Mouse (Mus musculus): Measurements from ENCODE around the gene Btg1. TPM values are rescaled to one million over a fixed set of nuclear protein-coding genes. Genes with fewer than 3 reads are reported as not detected.

Gene Btg1
- polyA plus RNA-seq, 1 experiment: 42.9 TPM

DNA sequence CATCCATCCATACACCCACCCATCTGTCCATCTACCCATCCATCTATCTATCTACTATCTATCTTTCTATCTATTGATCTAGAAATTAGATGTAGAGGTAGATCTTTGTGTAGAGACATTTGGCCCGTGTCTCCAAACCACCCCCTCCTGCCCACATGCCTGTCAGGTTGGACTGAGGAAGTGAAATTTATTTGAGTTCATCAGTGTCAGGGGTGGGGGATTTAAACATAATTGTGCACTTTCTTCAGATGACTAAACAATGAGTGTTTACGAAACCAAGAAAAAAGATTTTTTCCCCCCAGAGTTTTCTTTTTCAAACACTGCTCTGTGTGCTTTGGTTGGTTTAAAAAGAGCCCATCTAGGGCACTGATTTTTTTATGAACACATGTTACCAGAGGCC is 10.9 kb upstream of the Btg1 start:
- WGBS: 77% methylated on average over 2 of the region's 2 CpGs
- no peak for DNase-seq
- Histone ChIP-seq H3K4me3 (replicated peaks; ENCODE audit: extremely low read depth, low read depth, low read length) (no peak overlapping the region), H3K4me1 (ENCODE audit: control insufficient read depth, insufficient read depth, low read length) (no peaks in the 10 kb centered on the region)
- TF ChIP-seq POLR2A (IDR thresholded peaks at IDR 0.05; ENCODE audit: borderline replicate concordance, extremely low read depth, low read depth, low read length) (no peak), CTCF (IDR thresholded peaks at IDR 0.05; ENCODE audit: insufficient read depth, low read length) (no peak)

DNA sequence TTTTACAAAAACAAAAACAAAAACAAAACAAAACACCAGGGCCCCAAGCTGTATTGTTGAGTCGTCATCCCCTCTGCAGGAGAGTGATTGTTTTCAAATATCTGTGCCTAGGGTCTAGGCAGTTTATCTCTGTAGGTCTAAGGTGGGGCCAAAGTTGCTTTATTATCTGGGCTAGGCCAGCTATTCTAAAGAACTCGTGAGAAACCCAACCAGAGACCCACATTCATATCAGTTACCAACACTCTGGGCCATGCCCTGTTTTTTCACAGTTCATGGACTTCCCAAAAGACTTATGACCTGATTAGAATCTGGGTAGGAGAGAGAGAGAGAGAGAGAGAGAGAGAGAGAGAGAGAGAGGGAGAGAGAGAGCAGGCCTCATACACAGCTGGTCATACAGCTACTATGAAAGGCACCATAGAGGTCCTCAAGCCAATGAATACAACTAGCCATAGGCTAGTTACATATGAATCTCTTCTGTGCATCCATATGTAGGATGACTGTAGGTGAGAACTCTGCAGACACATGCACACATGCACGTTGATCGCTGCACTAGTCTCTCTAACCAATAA is 9.1 kb upstream of the Btg1 start:
- Histone ChIP-seq H3K4me3 (replicated peaks; ENCODE audit: extremely low read depth, low read depth, low read length) (no peak overlapping the region), H3K4me1 (ENCODE audit: control insufficient read depth, insufficient read depth, low read length) (no peaks in the 10 kb centered on the region)
- no peak for DNase-seq
- 89% methylated on average over 4 of the region's 4 CpGs for WGBS
- no peak for TF ChIP-seq POLR2A (IDR thresholded peaks at IDR 0.05; ENCODE audit: borderline replicate concordance, extremely low read depth, low read depth, low read length)
- TF ChIP-seq CTCF (IDR thresholded peaks at IDR 0.05; ENCODE audit: insufficient read depth, low read length): no peak

DNA sequence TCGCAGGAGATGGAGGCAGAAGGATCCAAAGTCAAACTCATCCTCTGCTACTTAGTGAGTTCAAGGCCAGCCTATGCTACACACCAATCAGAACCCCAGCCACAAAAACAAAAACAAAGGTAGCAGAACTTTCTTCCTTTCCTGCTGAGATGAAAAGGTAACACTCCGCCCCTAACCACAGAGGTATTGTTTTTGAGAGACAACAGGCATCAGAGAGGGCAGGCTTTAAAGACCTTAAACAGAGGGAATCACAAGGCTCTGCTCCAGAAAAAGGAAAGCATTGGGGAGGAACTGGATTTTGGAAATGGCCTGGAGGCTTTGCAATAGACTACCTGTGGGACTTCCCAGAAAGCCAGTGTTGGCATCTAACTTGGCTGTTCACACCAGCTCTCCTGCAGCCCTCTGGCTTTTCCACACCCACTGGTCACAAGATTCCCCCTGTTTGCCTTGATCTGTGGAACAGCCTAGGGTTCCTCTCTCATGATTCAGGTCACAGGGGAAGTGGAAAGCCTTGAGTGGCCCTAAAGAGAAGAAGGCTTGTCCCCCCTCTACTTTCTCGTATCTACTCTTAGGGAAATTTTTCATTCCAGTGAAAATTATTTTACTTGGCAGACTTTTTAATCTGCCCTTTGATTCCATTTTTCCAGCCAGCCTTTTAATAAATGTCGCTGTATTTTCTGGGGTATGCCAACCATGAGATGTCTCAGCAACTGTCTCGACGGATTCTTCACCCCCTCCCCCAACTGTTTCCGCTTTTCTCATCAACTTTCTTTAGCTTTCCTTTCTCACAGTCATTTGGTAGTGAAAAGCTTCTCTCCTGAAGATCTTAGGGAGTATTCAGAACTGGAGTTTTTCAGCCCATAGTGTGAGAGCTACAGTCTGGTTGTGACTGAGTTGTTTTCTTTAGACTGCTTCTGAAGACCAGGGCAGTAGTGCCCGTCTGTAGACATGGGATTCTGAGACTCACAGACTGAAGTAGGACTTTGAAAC is 7.2 kb upstream of the Btg1 start:
- 78% methylated on average over 8 of the region's 8 CpGs for WGBS
- Histone ChIP-seq H3K4me3 (replicated peaks; ENCODE audit: extremely low read depth, low read depth, low read length) (no peak overlapping the region), H3K4me1 (ENCODE audit: control insufficient read depth, insufficient read depth, low read length) (no peaks in the 10 kb centered on the region)
- TF ChIP-seq CTCF (IDR thresholded peaks at IDR 0.05; ENCODE audit: insufficient read depth, low read length) (no peak), POLR2A (IDR thresholded peaks at IDR 0.05; ENCODE audit: borderline replicate concordance, extremely low read depth, low read depth, low read length) (no peak)
- no peak for DNase-seq

DNA sequence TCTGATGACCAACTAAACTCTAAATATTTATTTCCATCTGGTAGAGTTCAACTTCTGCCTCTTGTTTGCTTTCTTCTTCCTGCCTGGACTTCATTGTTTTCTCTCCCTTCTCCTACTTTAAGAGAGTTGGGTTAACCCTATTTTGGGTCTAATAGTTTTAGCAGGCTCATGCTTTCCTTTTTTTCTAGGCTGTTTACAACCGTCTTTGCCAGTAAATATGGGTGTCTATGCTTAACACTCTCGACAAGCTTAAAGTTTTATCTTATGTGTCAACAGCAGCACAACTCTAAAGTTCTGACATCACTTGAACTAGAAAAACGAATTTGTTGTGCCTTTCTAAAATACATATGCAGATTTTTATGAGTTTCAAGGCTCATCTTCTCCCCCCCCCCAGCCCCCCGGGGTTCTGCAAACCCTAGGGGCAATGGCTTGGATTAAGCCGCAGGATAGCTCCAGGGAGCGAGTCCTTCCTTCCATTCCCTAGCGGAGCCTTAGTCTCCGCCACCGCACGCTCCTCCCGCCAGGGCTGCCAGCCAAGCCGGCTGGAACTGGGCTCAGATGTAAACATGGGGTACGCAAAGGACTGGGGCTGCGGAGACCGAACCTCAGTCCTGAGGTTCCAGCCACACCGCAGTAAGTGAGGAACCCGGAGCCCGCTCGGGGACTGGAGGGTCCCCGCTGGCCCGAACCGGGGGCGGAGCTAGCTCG is 651 bp upstream of the Btg1 start:
- under 1% methylated on average over 24 of the region's 24 CpGs for WGBS
- peak overlapping the region; percentile 90 for H3K4me3 ChIP-seq (replicated peaks; ENCODE audit: extremely low read depth, low read depth, low read length)
- no peak for DNase-seq
- H3K4me1 ChIP-seq (ENCODE audit: control insufficient read depth, insufficient read depth, low read length): peaks cover 2% of the 10 kb centered on the region; the same call in 1 of the 2 replicates
- TF ChIP-seq POLR2A (IDR thresholded peaks at IDR 0.05; ENCODE audit: borderline replicate concordance, extremely low read depth, low read depth, low read length) (peak; percentile 78; the same call in 1 of the 2 replicates), CTCF (IDR thresholded peaks at IDR 0.05; ENCODE audit: insufficient read depth, low read length) (no peak)

DNA sequence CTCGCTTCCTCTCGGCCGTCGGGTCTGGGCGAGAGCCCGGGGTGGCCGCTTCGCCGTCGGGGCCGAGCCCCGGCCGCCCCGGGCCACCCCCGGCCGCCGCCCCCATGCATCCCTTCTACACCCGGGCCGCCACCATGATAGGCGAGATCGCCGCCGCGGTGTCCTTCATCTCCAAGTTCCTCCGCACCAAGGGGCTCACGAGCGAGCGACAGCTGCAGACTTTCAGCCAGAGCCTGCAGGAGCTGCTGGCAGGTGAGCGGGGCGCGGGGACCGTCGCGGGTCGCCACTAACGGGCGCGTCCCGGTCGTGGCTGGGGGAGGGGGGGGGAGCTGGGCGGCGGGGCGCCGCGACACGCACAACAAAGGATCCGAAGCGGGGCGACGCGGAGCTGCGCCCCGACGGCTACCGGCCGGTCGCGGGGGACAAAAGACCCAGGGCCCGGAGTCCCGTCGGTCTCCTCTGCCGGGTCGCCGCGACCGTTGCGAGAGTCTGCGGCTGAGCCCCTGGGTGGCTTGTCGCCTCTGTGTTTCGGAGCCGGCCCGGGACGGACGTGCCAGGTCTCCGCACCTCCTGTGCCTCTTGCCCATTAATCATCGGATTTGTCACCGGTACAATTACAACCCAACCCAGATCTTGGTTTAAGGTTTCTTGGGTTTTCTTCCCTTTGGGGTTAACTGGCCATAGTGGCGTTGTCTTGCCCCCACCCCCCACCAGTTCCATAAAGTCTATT is 580 bp downstream of the Btg1 start:
- under 1% methylated on average over 77 of the region's 78 CpGs for WGBS

DNA sequence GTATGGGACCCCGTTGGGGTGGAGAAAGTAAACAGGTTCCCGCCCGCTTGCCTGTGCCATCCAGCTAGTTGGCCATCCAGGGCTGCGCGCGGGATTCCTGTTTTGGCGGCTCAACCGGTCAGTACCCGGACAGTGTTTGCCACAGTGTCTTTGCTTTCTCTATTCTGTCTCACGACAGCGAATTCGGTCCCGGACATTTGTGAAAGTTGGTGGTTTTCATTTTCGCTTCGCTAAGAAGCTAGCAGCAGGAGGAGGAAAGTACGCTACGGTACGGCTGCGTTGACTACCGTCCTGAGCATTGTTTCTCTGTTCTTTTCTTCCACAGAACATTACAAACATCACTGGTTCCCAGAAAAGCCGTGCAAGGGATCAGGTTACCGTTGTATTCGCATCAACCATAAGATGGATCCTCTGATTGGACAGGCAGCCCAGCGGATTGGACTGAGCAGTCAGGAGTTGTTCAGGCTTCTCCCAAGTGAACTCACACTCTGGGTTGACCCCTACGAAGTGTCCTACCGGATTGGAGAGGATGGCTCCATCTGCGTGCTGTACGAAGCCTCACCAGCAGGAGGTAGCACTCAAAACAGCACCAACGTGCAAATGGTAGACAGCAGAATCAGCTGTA is 1.3 kb downstream of the Btg1 start:
- peak; percentile 76 for DNase-seq
- WGBS: under 1% methylated on average over 29 of the region's 29 CpGs
- Histone ChIP-seq H3K4me3 (replicated peaks; ENCODE audit: extremely low read depth, low read depth, low read length) (peak overlapping the region; percentile 72), H3K4me1 (ENCODE audit: control insufficient read depth, insufficient read depth, low read length) (peaks cover 14% of the 10 kb centered on the region)
- peak; percentile 48 for TF ChIP-seq CTCF (IDR thresholded peaks at IDR 0.05; ENCODE audit: insufficient read depth, low read length)
- TF ChIP-seq POLR2A (IDR thresholded peaks at IDR 0.05; ENCODE audit: borderline replicate concordance, extremely low read depth, low read depth, low read length): no peak; the same call in 1 of the 2 replicates

More for the DNA sequence above, 580 bp downstream of the Btg1 start:
- Histone ChIP-seq H3K4me3 (replicated peaks; ENCODE audit: extremely low read depth, low read depth, low read length) (peak overlapping the region; percentile 72), H3K4me1 (ENCODE audit: control insufficient read depth, insufficient read depth, low read length) (peaks cover 11% of the 10 kb centered on the region)
- TF ChIP-seq CTCF (IDR thresholded peaks at IDR 0.05; ENCODE audit: insufficient read depth, low read length) (no peak), POLR2A (IDR thresholded peaks at IDR 0.05; ENCODE audit: borderline replicate concordance, extremely low read depth, low read depth, low read length) (no peak; the same call in 1 of the 2 replicates)
- DNase-seq: peak; percentile 62

DNA sequence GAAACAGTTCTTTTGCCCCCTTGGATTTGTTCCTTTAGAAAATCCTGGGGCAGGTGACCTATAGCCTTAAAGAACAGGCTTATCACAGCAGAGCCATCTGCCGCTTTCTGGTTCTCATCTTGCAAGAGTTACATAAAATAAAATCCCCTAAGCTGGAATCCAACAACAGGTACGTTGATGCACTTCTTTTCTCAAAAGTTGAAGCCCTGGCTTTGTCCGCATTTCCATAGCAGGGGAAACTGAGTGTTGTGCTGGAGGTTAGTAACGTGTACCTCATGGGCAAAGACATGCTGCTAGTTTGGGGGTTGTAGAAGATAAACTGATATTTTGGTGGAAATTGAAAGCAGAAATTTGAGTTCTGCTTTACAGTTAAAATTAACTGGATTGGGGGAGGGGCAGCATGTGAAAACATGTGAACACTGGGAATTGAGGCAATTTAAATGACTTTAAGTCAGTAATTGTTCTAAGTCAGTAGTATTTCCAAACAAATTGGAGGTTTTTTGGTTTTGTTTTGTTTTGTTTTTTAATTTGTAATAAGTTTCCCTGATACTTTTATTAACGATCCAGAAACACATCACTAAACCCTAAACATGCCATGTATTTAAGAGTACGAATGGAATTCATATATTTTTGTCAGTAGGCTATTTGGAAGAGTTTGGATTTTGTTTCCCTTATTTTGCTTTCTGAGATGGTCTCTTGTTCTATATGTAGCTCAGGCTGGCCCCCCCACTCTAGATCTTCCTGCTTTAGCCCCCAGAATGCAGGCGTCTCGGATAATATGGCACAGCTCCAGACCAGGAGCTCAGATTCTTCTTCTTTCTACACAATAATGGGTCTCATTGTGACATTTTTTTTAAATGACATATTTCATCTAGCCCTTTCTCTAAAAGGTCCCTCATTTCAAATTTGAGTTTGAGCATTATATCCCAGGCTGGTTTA is 3.4 kb downstream of the Btg1 start:
- TF ChIP-seq POLR2A (IDR thresholded peaks at IDR 0.05; ENCODE audit: borderline replicate concordance, extremely low read depth, low read depth, low read length) (no peak), CTCF (IDR thresholded peaks at IDR 0.05; ENCODE audit: insufficient read depth, low read length) (no peak)
- no peak for DNase-seq
- peak overlapping the region; percentile 54 for H3K4me3 ChIP-seq (replicated peaks; ENCODE audit: extremely low read depth, low read depth, low read length)
- WGBS: 24% methylated on average over 8 of the region's 8 CpGs
- peaks cover 25% of the 10 kb centered on the region for H3K4me1 ChIP-seq (ENCODE audit: control insufficient read depth, insufficient read depth, low read length)

DNA sequence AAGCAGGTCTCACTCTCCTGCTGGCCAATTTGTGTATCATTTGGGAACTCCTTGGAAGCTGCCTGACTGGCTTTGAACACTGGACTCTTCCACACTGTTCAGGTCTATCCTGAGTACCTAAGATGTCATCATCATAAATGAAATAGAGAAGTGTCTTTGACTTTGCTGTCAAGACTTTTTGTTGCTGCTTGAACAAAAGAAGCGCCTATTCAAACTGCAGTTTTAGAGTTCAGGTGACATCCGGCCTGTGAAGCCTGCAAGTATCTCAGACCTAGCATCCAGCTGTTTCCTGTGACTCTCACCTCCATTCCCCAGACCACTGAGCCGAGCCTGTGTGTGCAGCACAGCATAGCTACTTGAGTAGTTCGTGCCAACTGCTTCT is 4.1 kb downstream of the Btg1 start:
- 11% methylated on average over 4 of the region's 4 CpGs for WGBS
- Histone ChIP-seq H3K4me1 (ENCODE audit: control insufficient read depth, insufficient read depth, low read length) (peaks cover 25% of the 10 kb centered on the region), H3K4me3 (replicated peaks; ENCODE audit: extremely low read depth, low read depth, low read length) (peak overlapping the region; percentile 53)
- no peak for DNase-seq
- no peak for TF ChIP-seq CTCF (IDR thresholded peaks at IDR 0.05; ENCODE audit: insufficient read depth, low read length)
- no peak for TF ChIP-seq POLR2A (IDR thresholded peaks at IDR 0.05; ENCODE audit: borderline replicate concordance, extremely low read depth, low read depth, low read length)
